Mouse (Mus musculus): ENCODE measurements around the gene Rccd1. TPM values are rescaled to one million over a fixed set of nuclear protein-coding genes. Genes with fewer than 3 reads are reported as not detected.

Gene Rccd1
- polyA plus RNA-seq, 1 experiment from 2014 or later: 1.6 TPM

GRCm38 (mm10) chr7:80347670-80348586, 23.7 kb upstream of the Rccd1 start:
- no peak for ATAC-seq
- DNase-seq: no peak
- Histone ChIP-seq H3K36me3 (replicated peaks; ENCODE audit: insufficient read depth, low read length) (peaks cover 11% of the 10 kb centered on the region), H3K4me1 (ENCODE audit: insufficient read depth) (peaks cover 16% of the 10 kb centered on the region), H3K4me3 (ENCODE audit: low read depth, low read length) (no peak overlapping the region), H3K9me3 (ENCODE audit: low read length) (no peaks in the 10 kb centered on the region), H3K27ac (ENCODE audit: low read depth) (no peak overlapping the region), H3K4me2 (ENCODE audit: low read depth, low read length) (no peak overlapping the region), H3K9ac (replicated peaks) (no peak overlapping the region), H3K27me3 (ENCODE audit: insufficient read depth, low read length) (no peaks in the 10 kb centered on the region)
- WGBS (ENCODE audit: insufficient replicate concordance): 72% methylated on average over 13 of the region's 13 CpGs
- TF ChIP-seq EP300 (IDR thresholded peaks at IDR 0.05; ENCODE audit: low read depth) (no peak), CTCF (IDR thresholded peaks at IDR 0.05; ENCODE audit: low read depth) (no peak)

- H3K4me2 ChIP-seq (ENCODE audit: low read depth, low read length): no peak overlapping the region
- no peak overlapping the region for H3K9ac ChIP-seq (replicated peaks)
- no peak; the same call in 1 of the 2 replicates for ATAC-seq
- H3K27me3 ChIP-seq (ENCODE audit: insufficient read depth, low read length): no peaks in the 10 kb centered on the region
- WGBS (ENCODE audit: insufficient replicate concordance): 49% methylated on average over 5 of the region's 5 CpGs
- peaks cover 21% of the 10 kb centered on the region for H3K4me1 ChIP-seq (ENCODE audit: insufficient read depth)
- H3K4me3 ChIP-seq (ENCODE audit: low read depth, low read length): no peak overlapping the region
- TF ChIP-seq CTCF (IDR thresholded peaks at IDR 0.05; ENCODE audit: low read depth) (no peak), EP300 (IDR thresholded peaks at IDR 0.05; ENCODE audit: low read depth) (no peak)
- DNase-seq: no peak
- 0 out of 2 replicates have a peak, but pooled peaks cover 7% of the 10 kb centered on the region for H3K36me3 ChIP-seq (replicated peaks; ENCODE audit: insufficient read depth, low read length)
- H3K27ac ChIP-seq (ENCODE audit: low read depth): no peak overlapping the region
- no peaks in the 10 kb centered on the region for H3K9me3 ChIP-seq (ENCODE audit: low read length)
These were observed 22.6 kb upstream of the Rccd1 start for GRCm38 (mm10) chr7:80346830-80347229.

GRCm38 (mm10) chr7:80346173-80346572, 21.9 kb upstream of the Rccd1 start:
- Histone ChIP-seq H3K4me1 (ENCODE audit: insufficient read depth) (peaks cover 22% of the 10 kb centered on the region), H3K36me3 (replicated peaks; ENCODE audit: insufficient read depth, low read length) (0 out of 2 replicates have a peak, but pooled peaks cover 2% of the 10 kb centered on the region), H3K27me3 (ENCODE audit: insufficient read depth, low read length) (no peaks in the 10 kb centered on the region), H3K9ac (replicated peaks) (no peak overlapping the region), H3K27ac (ENCODE audit: low read depth) (no peak overlapping the region), H3K4me3 (ENCODE audit: low read depth, low read length) (no peak overlapping the region), H3K4me2 (ENCODE audit: low read depth, low read length) (no peak overlapping the region), H3K9me3 (ENCODE audit: low read length) (no peaks in the 10 kb centered on the region)
- ATAC-seq (no peak), DNase-seq (no peak)
- TF ChIP-seq EP300 (IDR thresholded peaks at IDR 0.05; ENCODE audit: low read depth) (no peak), CTCF (IDR thresholded peaks at IDR 0.05; ENCODE audit: low read depth) (no peak)
- 84% methylated on average over 9 of the region's 9 CpGs for WGBS (ENCODE audit: insufficient replicate concordance)

- DNase-seq (no peak), ATAC-seq (no peak)
- H3K4me1 ChIP-seq (ENCODE audit: insufficient read depth): peaks cover 35% of the 10 kb centered on the region
- no peaks in the 10 kb centered on the region for H3K27me3 ChIP-seq (ENCODE audit: insufficient read depth, low read length)
- no peaks in the 10 kb centered on the region for H3K36me3 ChIP-seq (replicated peaks; ENCODE audit: insufficient read depth, low read length)
- 24% methylated on average over 19 of the region's 19 CpGs for WGBS (ENCODE audit: insufficient replicate concordance)
- H3K27ac ChIP-seq (ENCODE audit: low read depth): peak overlapping the region; percentile 56; the same call in 1 of the 2 replicates
- peak overlapping the region; percentile 81 for H3K9ac ChIP-seq (replicated peaks)
- H3K9me3 ChIP-seq (ENCODE audit: low read length): no peaks in the 10 kb centered on the region
- H3K4me3 ChIP-seq (ENCODE audit: low read depth, low read length): peak overlapping the region; percentile 61
- TF ChIP-seq EP300 (IDR thresholded peaks at IDR 0.05; ENCODE audit: low read depth): no peak
- TF ChIP-seq CTCF (IDR thresholded peaks at IDR 0.05; ENCODE audit: low read depth): no peak
- peak overlapping the region; percentile 95 for H3K4me2 ChIP-seq (ENCODE audit: low read depth, low read length)
These were observed 19.2 kb upstream of the Rccd1 start for GRCm38 (mm10) chr7:80343270-80344018.

GRCm38 (mm10) chr7:80342858-80343257, 18.6 kb upstream of the Rccd1 start, which contains the start of gene Hddc3:
Gene Hddc3 (plus strand): TSS chr7:80343104.
- DNase-seq (peak; percentile 94), ATAC-seq (peak; percentile 46)
- Histone ChIP-seq H3K27me3 (ENCODE audit: insufficient read depth, low read length) (no peaks in the 10 kb centered on the region), H3K9ac (replicated peaks) (peak within 1 kb of the TSS; percentile 81), H3K9me3 (ENCODE audit: low read length) (no peaks in the 10 kb centered on the region), H3K36me3 (replicated peaks; ENCODE audit: insufficient read depth, low read length) (no peaks in the 10 kb centered on the region), H3K4me3 (ENCODE audit: low read depth, low read length) (peak within 1 kb of the TSS; percentile 61), H3K4me1 (ENCODE audit: insufficient read depth) (peaks cover 35% of the 10 kb centered on the region), H3K4me2 (ENCODE audit: low read depth, low read length) (peak within 1 kb of the TSS; percentile 95), H3K27ac (ENCODE audit: low read depth) (peak within 1 kb of the TSS; percentile 56; the same call in 1 of the 2 replicates)
- TF ChIP-seq EP300 (IDR thresholded peaks at IDR 0.05; ENCODE audit: low read depth): no peak
- peak; percentile 87 for TF ChIP-seq CTCF (IDR thresholded peaks at IDR 0.05; ENCODE audit: low read depth)
- WGBS (ENCODE audit: insufficient replicate concordance): 1% methylated on average over 25 of the region's 25 CpGs

- TF ChIP-seq CTCF (IDR thresholded peaks at IDR 0.05; ENCODE audit: low read depth) (no peak), EP300 (IDR thresholded peaks at IDR 0.05; ENCODE audit: low read depth) (no peak)
- peaks cover 29% of the 10 kb centered on the region for H3K4me1 ChIP-seq (ENCODE audit: insufficient read depth)
- no peaks in the 10 kb centered on the region for H3K9me3 ChIP-seq (ENCODE audit: low read length)
- WGBS (ENCODE audit: insufficient replicate concordance): 71% methylated on average over 7 of the region's 7 CpGs
- H3K4me2 ChIP-seq (ENCODE audit: low read depth, low read length): no peak overlapping the region
- no peak overlapping the region for H3K27ac ChIP-seq (ENCODE audit: low read depth)
- DNase-seq: no peak
- no peaks in the 10 kb centered on the region for H3K27me3 ChIP-seq (ENCODE audit: insufficient read depth, low read length)
- no peak for ATAC-seq
- peaks cover under 1% of the 10 kb centered on the region; the same call in 1 of the 2 replicates for H3K36me3 ChIP-seq (replicated peaks; ENCODE audit: insufficient read depth, low read length)
- H3K4me3 ChIP-seq (ENCODE audit: low read depth, low read length): no peak overlapping the region
- no peak overlapping the region for H3K9ac ChIP-seq (replicated peaks)
These were observed 17.5 kb upstream of the Rccd1 start for GRCm38 (mm10) chr7:80341793-80342192.

All from liver, postnatal 0 days (tissue).